Mouse (Mus musculus) urinary bladder, postnatal 10 days (tissue): ENCODE results near the gene Eda2r.

Experiments
- DNase-seq: peaks from one replicate; pipeline ENCODE4 v3.0.0; 2022; ENCODE audit warnings: low spot score

Eda2r gene

DNA sequence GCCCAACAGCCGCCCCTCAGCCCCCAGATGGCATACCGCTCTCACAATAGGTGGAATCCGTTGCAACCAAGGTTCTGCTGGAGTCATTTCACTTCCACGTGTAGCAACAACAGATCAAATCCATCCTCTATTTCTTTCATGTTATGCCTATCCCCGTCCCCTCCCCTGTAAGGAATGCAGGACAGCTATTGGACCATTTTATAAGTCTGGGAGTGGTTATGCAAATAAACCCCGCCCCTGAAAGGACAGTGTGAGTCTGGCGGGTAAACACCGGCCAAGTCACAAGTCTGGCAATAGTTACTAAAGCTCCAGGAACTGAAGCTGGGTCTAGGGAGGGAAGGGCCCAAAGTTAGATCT, at the start of gene Eda2r:
TSS of gene Eda2r (minus strand) at position 152 of the 357 bp plus-strand sequence.
- DNase-seq = no peak

DNA sequence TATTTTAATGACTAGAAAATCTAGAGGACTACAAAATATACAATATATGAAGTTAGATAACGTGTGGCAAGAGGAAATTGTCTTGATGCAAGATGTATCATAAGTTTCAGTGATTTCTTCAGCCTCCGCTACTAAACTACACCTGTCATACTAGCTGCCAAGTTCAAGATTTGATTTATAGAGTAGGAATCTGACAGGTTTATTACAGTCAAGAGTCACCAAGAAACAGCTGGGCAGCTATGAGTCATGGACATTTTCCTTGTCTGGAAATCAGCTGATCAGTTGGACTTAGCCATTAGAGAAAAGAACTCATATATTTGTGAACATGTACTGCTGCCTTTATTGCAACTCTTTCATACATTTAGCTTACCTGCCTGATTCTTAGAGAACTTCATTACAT, 20.9 kb upstream of the Eda2r start:
- no peak for DNase-seq

DNA sequence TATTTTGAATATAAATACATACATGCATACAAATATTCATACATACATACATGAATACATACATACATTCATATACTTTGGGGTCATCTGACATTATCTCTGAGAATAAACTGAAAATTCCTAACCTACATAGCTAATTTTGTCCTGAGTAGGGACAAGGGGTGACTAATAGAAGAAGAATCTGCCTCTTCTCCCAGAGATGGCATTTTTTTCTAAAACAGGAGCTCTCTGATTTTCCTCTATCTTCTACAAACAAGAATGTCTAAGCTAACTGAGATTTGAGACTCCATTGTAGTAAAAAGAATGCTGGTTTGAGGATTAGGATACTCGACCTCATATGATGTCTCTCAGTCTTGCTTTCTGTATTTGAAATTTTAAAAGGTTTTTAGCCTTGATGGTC, 1.1 kb upstream of the Eda2r start:
- no peak for DNase-seq

DNA sequence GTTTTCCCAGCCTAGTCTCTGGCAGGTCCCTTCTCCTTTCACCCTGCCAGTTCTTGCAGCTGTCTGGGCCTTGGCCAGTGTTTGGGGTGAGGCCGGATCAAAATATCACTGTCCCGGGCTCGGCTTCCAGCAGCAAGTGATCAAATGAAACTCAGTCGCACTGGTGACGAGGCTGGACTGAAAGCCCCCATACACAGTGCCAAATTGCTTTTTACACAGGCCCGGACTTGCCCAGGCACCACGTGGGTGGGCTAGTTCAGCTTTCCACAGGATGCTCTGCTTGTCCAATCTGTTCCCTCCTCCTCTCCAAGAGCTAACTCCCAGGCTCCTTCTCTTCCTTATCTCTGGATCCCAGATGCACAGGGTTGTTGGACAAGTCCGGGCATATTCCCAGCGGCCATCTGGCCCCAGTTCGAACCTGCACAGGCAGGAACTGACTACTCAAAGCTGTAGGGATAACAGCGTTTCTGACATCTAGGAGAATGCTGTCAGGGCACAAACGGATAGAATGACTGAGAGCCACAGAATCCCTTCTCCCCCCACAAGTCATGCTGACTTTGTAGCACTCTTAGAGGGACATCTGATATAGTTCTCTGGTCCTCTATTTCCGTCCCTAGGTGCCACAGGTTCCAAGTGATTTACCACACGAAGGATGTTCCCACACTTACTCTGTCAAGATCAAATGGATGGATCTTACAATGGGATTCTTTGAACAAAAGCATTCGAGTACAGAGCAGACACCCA, 523 bp downstream of the Eda2r start:
- no peak for DNase-seq

DNA sequence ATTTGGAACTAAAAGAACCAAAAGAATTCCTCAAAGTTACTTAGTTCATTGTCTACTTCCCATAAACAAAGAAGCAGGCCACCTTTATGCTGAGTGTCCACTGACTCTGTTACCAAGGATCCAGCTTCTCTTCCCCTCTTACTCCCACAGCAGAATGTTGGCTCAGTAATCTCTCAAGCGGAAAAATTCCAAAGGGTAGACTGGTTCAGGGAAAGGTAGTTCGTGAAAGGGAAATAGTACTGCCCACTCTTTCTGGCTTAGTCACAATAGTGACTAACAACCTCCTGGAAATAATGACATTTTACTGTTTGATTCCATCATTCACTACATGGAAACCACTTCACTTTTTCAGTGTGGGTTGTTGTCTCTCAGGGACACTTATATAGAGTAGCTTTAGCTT, 4.2 kb downstream of the Eda2r start:
- DNase-seq = no peak

DNA sequence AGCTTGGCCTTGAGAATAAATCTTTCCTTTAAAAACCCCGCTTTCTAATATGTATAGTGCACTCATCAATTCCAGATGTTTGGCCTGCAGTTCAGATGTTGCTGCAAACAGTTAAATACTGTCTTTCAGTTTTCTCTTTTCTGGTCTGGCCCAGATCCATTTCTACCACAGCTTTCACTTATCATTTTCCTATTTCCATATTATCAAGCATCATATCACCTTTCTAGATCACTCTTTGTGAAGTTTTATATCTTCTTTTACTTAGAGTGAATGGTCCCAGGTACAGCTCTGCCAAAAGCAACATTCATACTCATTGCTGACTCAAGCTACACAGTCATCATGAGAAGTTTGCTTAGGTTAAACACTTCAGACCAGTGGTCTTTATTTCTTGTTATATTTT, 7.8 kb downstream of the Eda2r start:
- no peak for DNase-seq

DNA sequence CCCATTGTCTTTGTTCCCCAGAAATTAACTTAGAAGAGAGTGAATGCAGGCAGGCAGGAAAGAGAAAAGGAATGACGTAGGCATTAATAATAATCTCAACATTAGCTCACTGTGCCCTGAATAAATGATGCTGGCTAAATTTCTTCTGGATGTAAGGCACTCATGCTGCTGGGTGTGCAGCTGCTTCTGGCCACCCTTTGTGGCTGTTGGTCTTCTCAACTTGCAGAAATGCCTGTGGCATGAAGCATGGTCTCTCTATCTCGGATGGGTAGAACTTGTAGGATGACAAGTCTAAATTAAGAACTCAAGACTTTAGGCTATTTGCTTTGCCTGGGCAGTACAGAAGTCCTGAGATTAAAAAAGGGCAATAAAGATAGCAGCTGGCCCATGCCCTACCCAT, 8.3 kb downstream of the Eda2r start:
- no peak for DNase-seq

DNA sequence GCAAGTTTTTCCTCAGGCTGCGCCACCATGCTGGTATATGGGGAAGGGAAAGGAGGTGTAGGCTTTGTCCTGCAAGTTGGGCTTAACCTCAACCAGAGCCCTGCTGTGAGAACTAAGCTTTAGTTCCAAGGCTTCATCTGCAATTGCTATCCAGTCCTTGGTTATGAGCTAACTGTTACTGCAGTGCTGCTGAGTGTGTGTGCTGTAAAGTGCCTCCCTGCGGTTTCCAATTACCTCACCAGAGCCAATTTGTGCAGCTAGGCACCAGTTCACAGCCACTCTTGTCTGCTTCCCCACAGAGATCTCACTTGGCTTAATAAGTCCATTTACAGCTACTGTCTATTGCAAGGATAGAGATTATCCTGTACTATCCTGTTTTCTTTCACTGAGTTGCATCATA, 16.1 kb downstream of the Eda2r start:
- DNase-seq = no peak

DNA sequence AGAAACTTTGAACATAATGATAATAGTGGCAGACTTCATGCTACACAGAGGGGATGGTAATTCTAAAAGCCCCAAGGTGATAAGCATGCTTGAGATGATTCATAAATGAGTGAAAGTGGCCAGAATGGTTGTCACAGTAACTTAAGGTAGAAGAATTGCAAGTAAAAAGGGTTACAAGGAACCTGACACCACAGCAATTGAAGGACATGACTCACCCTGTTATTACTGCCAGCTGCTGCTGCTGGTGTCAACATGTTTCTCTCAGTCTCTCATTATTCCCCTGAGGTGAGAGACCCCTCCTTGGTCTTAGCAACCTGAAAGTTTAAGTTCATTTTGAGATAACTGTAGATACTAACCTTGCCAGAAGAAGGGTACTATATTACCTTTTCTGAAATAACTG, 49.1 kb downstream of the Eda2r start:
- no peak for DNase-seq
